Mouse (Mus musculus): ENCODE measurements at regions not wholly inside any gene's neighbourhood (a gene's known extent, or its start where the extent isn't known, plus 50 kb on each side); places are given as distances from the start of the nearest gene placed in this dataset.
A peak's percentile ranks its signal among the peaks of the same experiment; 100 is the strongest.

- ATAC-seq (ENCODE audit: low TSS enrichment), result no peak
These were observed 408.0 kb downstream of the Prr30 start for GRCm38 (mm10) chr14:100792094-100792493.

DNA sequence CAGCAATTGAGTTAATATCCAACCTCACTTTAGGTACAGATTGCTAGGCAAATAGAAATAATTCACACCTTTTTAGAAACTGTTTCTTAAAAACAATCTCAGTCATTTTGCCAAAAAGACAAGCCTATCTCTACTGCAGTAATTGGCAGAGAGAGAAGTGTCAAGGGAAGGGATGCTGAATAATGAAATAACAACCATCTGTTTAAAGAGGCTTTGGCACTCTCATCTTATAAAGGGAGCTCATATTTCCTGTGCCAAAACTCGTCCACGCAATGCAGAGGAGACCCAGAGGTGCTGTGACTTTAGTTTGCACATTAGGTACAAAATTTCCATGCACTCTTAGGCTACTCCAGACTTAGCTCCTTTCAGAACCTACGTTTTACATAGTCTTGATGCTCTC lies 418.2 kb downstream of the Prr30 start:
- peak; percentile 38 for ATAC-seq (ENCODE audit: low TSS enrichment)

DNA sequence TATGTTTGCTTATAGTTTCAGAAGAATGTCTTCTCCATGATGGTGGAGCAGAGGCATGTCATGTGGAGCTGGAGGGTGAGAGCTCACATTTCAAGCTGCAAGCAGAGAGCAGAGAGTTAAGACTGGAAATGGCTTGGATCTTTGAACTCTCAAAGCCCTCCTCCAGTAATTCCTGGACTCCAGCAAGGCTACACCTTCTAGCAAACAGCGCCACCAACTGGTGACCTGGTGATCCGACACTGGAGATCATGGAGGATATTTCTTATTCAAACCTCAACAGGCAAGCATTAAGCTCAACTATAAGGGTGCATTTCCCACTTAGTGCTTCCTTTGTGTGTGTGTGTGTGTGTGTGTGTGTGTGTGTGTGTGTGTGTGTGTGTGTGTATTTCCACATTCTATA lies 446.2 kb downstream of the Prr30 start:
- ATAC-seq (ENCODE audit: low TSS enrichment), result no peak

GRCm38 (mm10) chr14:100752746-100753145 lies 447.4 kb downstream of the Prr30 start:
- ATAC-seq (ENCODE audit: low TSS enrichment), result no peak

DNA sequence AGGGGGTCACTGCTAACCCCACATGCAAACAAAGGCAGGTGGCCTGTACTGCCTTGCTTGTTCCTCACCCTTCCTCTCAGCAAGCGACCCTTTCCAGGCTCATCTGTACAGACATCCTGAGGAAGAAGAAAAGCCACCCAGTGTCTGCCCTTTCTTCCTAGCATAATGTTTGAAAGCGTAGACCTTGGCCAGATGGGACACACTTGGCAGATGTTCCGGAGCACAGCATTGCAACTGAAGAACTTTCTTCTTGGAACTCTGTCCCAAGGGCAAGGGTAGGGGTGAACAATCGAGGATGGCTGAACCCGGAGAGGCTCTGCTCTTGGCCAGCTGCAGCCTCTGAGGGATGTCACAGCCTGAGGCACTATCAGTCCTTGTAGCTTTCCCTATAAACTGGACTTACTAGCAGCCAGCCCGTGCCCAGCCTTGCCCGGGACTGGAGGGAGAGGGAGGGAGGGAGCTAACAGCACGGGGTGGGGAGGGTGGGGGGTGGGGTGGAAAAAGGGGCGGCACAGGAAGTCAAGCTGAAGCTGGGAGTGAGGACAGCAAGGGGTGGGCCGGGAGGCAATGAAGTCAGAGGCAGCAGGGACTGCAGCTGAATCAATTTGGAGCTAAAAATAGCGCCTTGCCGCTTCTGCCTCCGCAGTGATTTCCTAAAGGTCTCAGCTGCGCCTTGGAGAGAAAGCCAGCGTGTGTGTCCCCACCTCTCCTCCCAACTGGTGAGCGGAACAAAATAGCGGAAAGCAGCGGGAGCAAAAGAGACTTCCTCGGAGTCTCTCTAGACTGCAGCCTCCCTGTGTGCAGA lies 450.2 kb downstream of the Prr30 start:
- peak; percentile 89 for ATAC-seq (ENCODE audit: low TSS enrichment)

GRCm38 (mm10) chr14:100735276-100735675 lies 450.8 kb upstream of the Klf12 start:
- ATAC-seq (ENCODE audit: low TSS enrichment), result no peak

DNA sequence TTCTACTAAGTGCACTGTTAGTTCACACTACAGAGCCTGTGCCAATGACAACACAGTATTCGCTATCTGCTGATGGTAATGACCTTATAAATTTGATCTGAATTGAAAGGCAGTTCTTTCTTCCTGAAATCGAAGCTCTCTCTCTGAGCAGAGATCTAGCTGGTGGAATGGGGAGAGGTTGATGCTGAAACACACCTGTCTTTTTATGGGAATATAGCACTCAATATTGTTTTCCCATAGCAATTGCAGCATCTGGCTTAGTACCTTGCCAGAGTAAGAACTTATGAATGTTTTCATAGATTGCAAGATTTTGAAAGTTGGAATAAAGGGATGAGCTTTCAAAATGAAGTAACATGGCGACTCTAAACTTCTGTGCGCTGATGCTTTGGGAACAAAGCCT lies 444.0 kb upstream of the Klf12 start:
- no peak for ATAC-seq (ENCODE audit: low TSS enrichment)

DNA sequence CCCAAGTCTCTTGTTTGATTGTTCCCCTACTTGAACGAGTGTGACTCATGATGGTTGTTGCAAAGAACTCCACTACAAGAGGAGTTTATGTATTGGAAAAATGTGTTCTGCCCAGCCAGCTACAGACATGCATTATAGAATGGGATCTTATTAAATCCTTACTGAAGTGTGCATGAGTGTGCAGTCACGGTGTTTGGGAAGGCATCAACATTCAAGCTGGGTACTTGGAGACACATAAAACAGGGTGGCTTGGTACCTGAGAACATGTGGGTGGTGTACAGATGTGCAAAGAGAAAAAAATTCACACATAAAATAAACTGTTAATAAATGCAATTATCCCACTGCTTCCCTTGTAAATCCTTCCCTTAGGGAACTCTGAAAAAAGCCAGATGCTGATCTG lies 443.2 kb upstream of the Klf12 start:
- no peak for ATAC-seq (ENCODE audit: low TSS enrichment)

DNA sequence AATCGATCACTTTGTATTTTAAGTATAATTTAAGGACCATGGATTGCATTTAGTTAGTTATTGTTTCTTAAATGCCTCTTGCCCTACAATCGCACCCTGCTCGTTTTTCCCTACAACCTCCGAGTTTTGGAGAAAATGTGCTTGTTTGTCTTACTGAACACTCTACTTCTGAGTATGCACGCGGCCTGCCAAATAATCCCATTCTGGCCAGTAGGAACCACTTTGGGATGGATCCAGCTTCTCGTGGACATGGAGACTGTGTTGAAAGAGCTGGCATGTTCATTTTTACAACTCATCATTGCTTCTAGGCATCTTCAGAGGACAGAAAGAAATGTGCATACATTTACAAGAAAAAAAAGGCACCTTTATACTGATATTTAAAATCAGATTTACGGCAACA lies 440.5 kb upstream of the Klf12 start:
- no peak for ATAC-seq (ENCODE audit: low TSS enrichment)

DNA sequence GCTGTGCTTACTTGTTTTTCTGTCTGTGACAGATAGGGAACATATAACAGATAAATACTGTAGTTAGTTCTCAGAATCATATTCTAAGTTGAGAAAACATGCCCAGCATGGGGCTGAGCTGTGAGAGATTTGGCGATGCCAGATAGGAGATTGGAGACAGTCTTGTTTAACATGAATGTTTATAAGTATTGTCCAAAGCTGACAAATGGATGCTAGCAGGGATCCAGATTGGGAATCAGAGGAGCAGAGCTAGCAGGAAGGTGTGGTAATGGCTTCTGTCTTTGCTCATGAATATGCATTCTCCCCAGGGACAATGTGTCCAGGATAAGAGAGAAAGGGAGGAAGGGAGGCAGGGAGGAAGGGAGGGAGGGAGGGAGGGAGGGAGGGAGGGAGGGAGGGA lies 436.2 kb upstream of the Klf12 start:
- no peak for ATAC-seq (ENCODE audit: low TSS enrichment)

- no peak for ATAC-seq (ENCODE audit: low TSS enrichment)
These were observed 430.5 kb upstream of the Klf12 start for GRCm38 (mm10) chr14:100714952-100715351.

DNA sequence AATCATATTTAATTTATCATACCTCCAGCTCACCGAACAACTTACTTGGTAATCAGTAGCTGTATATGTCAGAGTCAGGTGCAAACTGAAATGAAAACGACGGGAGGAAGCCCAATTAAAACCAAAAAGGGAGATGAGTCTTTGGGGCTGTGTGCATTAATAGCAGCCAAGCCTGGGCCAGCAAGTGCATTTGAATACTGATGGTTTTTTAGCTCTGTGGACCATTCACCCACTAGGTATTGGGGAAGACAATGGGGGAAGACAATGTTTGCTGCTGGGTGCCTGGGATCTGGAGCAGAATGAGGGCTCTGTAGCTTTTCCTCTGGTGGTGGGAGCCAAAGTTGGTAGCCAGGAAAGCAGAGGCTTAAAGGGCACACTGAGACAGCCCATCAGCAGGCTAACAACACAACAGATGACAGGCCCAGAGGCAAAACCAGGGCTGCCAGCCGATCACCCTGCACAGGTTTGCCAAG lies 429.6 kb upstream of the Klf12 start:
- ATAC-seq (ENCODE audit: low TSS enrichment), result no peak

DNA sequence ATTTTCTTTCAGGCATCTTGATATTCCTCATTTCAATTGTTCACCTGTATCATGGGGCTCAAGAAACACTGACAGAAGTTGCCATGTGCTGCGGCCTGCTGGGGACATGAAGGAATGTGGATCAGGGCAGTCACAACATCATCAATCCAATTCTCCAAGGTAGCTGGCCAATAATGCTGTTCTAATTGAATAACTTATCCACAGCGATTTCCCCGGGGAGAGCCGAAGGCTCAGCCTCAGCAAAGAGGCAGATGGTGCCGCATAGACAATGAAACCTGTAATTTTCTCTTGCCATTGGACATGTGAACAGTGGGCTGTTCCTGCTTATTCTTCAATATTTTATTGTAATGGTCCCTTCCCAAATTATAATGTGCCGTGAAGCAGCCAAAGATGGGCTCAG lies 429.1 kb upstream of the Klf12 start:
- no peak for ATAC-seq (ENCODE audit: low TSS enrichment)

- ATAC-seq (ENCODE audit: low TSS enrichment), result no peak
These were observed 381.0 kb upstream of the Klf12 start for GRCm38 (mm10) chr14:100665361-100665955.

DNA sequence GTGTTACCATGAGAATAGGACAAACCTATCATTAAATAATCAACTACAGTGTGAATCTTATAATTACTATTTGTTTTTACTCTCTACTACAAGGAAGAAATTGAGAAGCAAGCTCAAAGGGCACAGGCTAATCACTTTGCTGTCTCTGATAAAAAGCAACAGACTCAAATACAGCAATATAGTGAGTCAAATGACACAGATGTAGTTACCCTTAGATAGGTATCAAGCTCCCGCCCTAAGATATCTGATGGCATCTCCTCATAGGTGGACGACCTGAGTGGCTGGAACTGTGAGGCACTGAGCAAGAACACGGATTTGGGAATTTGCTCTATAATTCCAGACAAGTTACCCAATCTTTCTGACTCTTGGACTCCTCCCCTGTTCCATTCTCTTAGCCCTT lies 379.7 kb upstream of the Klf12 start:
- no peak for ATAC-seq (ENCODE audit: low TSS enrichment)

GRCm38 (mm10) chr14:100642076-100642475 lies 357.6 kb upstream of the Klf12 start:
- ATAC-seq (ENCODE audit: low TSS enrichment), result no peak

DNA sequence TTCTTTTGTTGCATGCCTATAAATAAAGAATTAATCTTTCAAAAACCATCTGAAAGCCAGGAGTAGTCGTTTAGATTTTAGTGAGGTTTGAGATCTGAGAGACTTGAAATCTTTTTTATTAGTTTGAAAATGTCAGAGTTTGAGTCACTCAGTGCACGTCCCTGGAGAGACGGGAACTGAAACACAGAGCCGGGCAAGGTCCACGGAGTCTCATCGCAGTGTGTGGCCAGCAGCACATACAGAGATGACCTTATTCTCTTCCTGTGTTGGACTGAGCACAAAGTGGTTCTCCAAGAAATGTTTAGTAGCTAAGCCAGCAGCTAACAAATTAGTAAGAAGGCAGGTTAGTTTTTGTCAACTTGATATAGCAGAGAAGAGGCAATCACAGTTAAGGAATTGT lies 350.0 kb upstream of the Klf12 start:
- no peak for ATAC-seq (ENCODE audit: low TSS enrichment)

DNA sequence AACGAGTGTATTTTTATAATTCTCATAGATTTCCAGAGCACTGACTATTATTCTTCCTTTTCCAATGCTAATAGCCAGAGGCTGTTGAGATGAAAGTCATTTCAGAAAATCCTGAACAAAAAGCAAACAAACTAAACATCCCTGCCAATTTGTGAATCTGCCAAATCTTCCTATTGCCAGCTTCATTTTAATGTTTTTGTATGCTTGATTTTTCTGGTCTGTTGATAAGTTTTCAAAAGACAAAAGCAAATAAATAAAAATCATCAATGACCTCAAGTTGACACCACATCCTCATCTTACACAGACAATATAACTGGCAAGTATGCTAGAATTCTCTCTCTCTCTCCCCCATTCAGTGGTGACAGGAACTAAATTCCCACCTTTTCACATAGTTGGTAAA lies 347.2 kb upstream of the Klf12 start:
- ATAC-seq (ENCODE audit: low TSS enrichment), result no peak

- ATAC-seq (ENCODE audit: low TSS enrichment), result no peak
These were observed 345.7 kb upstream of the Klf12 start for GRCm38 (mm10) chr14:100630197-100630596.

GRCm38 (mm10) chr14:100627523-100627922 lies 343.0 kb upstream of the Klf12 start:
- ATAC-seq (ENCODE audit: low TSS enrichment), result no peak

GRCm38 (mm10) chr14:100619656-100620030 lies 335.2 kb upstream of the Klf12 start:
- no peak for ATAC-seq (ENCODE audit: low TSS enrichment)

- no peak for ATAC-seq (ENCODE audit: low TSS enrichment)
These were observed 334.5 kb upstream of the Klf12 start for GRCm38 (mm10) chr14:100618793-100619655.
